Mouse (Mus musculus): ENCODE measurements at regions not wholly inside any gene's neighbourhood (a gene's known extent, or its start where the extent isn't known, plus 50 kb on each side); places are given as distances from the start of the nearest gene placed in this dataset.

DNA sequence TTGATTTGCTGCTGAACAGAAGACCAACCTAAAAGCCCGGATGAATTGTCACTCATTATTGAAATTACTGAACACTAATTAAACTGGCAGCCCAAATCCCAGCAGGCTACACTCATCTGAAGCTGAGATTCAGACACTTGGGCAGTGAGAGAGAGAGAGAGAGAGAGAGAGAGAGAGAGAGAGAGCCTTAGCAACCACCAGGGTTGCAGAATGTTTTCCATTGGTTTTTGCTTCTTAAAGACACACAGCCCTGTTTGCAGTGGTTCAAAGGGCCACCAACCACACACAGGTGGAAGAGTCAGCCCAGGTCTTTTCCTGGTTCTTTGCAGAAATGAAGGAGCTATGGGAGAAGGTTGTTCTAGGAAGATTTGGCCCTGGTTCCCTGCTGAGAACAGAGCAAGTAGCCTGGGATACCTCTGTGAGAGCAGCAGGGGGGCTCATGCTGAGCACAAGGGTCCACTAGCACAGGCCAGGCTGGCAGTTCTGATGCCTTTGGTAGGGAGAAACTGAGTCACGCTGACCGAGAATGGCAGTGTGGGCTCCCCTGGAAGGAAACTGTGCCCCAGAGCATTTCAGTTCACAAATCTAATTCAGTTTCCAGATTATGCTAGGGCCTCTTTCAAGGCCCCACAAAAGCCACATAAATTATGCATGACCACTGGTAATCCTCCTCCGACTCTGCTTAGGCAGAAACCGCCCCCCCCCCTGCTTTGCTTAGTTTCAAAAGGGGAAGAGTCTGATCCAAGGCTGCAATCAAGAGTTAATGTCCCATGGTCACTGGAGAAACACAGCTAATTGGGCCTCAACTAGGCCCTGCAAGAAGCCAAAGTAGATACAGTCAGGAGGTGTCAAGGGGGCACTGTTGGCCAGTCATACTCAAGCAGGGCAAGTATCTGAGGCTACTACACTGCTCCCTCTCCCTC is 504.3 kb upstream of the Mki67 start:
- TF ChIP-seq CTCF (IDR thresholded peaks at IDR 0.05; ENCODE audit: control insufficient read depth, insufficient read depth, insufficient read length) = no peak
- TF ChIP-seq MYOD1 (IDR thresholded peaks at IDR 0.05; ENCODE audit: control insufficient read depth, insufficient read length, low read depth) = no peak
- no peak for TF ChIP-seq CEBPB (IDR thresholded peaks at IDR 0.05; ENCODE audit: low read depth)
- TF ChIP-seq USF1 (IDR thresholded peaks at IDR 0.05; ENCODE audit: low read depth) = no peak
- TF ChIP-seq MAX (IDR thresholded peaks at IDR 0.05) = no peak
- TF ChIP-seq FOSL1 (IDR thresholded peaks at IDR 0.05; ENCODE audit: insufficient read depth, low read length, poor library complexity, severe bottlenecking) = no peak
- no peak for TF ChIP-seq MYOG (IDR thresholded peaks at IDR 0.05; ENCODE audit: control insufficient read depth, extremely low read depth, insufficient read length)
